Mouse (Mus musculus): ENCODE data around the gene Sp1.

DNA sequence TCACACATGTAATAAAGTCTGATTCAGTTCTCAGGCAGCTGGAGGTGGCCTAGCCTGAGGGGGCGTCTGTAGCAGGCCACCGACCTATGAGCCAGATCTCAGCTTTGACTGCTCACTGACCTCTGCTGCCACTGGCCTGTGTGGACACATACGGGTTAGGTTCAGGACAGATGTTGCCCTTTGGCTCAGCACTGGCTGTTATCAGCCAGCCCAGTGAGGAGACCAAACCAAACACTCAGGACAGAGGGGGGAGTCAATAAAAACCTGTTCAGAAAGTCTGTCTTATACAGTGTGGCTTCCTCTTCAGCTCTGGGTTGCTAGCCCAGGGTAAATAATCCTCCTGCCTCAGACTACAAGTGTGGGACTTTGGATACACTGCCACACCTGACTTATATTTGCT is 10.9 kb upstream of the Sp1 start:
- no peak for TF ChIP-seq POLR2A (IDR thresholded peaks at IDR 0.05; ENCODE audit: borderline replicate concordance, low read depth, low read length)
- no peak for TF ChIP-seq CTCF (IDR thresholded peaks at IDR 0.05; ENCODE audit: low read depth, low read length)

Data from bone marrow macrophage, adult 2 months (primary cell).